Mouse (Mus musculus): ENCODE results near the gene Arhgap1.

Gene Arhgap1

GRCm38 (mm10) chr2:91699225-91699624 is 49.6 kb downstream of the Arhgap1 start:
- DNase-seq (ENCODE audit: low spot score) = no peak

GRCm38 (mm10) chr2:91701366-91701765 is 51.7 kb downstream of the Arhgap1 start:
- DNase-seq (ENCODE audit: low spot score) = no peak

GRCm38 (mm10) chr2:91705736-91706135 is 56.1 kb downstream of the Arhgap1 start:
- no peak for DNase-seq (ENCODE audit: low spot score)

- no peak for DNase-seq (ENCODE audit: low spot score)
Observed at GRCm38 (mm10) chr2:91706456-91706855, 56.8 kb downstream of the Arhgap1 start.

GRCm38 (mm10) chr2:91708361-91708760 is 58.7 kb downstream of the Arhgap1 start:
- no peak for DNase-seq (ENCODE audit: low spot score)

GRCm38 (mm10) chr2:91710272-91711234 is 60.9 kb downstream of the Arhgap1 start, which contains the start of the genes Atg13 and Harbi1:
Atg13 (minus strand) TSS chr2:91710576.
Harbi1 (plus strand) TSS chr2:91710852.
- peak; percentile 83 for DNase-seq (ENCODE audit: low spot score)

GRCm38 (mm10) chr2:91711256-91711925 is 61.7 kb downstream of the Arhgap1 start:
- DNase-seq (ENCODE audit: low spot score) = no peak

- DNase-seq (ENCODE audit: low spot score) = no peak
Observed at GRCm38 (mm10) chr2:91714921-91715320, 65.3 kb downstream of the Arhgap1 start.

GRCm38 (mm10) chr2:91718276-91718675 is 68.6 kb downstream of the Arhgap1 start:
- DNase-seq (ENCODE audit: low spot score) = no peak
